Mouse (Mus musculus) spleen, adult 2 months (tissue): Measurements from ENCODE around the gene Xrra1.

Source experiments
- CTCF ChIP-seq: fragments of 200-500 bp; IDR thresholded peaks from 2 replicates; pipeline ENCODE4 v1.5.1; 2011; ENCODE audit warnings: mild to moderate bottlenecking, inconsistent platforms; ENCODE audit not compliant: insufficient read depth, insufficient read length, insufficient replicate concordance; ENCODE audit errors: extremely low read depth
- POLR2A ChIP-seq: fragments of 200-500 bp; IDR thresholded peaks from 2 replicates; pipeline ENCODE4 v1.6.1; 2011; ENCODE audit warnings: low read depth, low read length, inconsistent platforms

- peak; percentile 31; the same call in 1 of the 2 replicates for TF ChIP-seq CTCF
- no peak for TF ChIP-seq POLR2A
Measured at GRCm38 (mm10) chr7:99889175-99889880, 30.4 kb downstream of the Xrra1 start.
